Mouse (Mus musculus): ENCODE results near the gene 4930469K13Rik.

Gene 4930469K13Rik

GRCm38 (mm10) chr11:34078581-34078980 lies 19.8 kb downstream of the 4930469K13Rik start:
- DNase-seq = no peak

GRCm38 (mm10) chr11:34077870-34078269 lies 20.5 kb downstream of the 4930469K13Rik start:
- no peak for DNase-seq

DNA sequence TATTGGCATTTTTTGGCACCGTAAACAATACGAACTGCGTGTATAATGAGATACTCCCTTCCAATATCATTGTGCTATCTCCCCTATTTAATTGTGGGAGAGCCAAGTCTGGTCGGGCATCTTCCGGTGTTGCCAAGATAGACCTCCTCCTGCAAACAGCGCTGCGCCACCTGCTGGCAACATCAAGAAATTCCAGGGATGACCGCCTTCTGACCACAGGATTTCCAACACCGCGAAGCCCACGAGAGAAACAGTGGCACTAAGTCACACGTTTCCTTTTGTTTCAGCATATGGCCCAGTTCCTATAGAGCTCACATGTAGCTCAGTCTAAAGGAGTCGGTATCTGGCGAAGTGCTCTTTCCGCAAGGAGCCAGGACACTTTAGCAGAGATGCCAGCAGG lies 24.6 kb downstream of the 4930469K13Rik start:
- DNase-seq = peak; percentile 32

DNA sequence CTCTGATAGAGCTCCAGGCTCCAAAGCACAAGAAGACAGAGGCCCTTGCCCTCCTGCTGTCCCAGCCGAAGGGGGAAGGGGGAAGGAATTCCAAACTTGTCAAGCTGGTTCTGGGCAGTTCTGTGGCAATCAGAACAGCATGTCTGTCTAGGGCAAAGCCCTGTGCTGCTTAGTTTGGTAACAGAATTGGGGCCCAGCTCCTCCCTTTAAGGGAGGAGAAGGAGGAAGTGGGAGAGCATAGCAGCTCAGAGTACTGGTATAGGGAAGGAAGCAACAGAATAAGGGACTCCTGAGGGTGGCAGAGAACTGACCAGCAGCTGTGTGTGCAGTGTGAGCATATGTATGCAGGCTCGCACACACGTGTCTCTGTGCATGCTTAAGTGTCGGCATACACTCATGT lies 26.0 kb downstream of the 4930469K13Rik start:
- DNase-seq = no peak

- DNase-seq = no peak
These were observed 27.8 kb downstream of the 4930469K13Rik start for GRCm38 (mm10) chr11:34070596-34070995.

GRCm38 (mm10) chr11:34063702-34064485 lies 34.5 kb downstream of the 4930469K13Rik start:
- no peak for DNase-seq

GRCm38 (mm10) chr11:34063257-34063656 lies 35.1 kb downstream of the 4930469K13Rik start:
- DNase-seq = no peak

- no peak for DNase-seq
These were observed 36.6 kb downstream of the 4930469K13Rik start for GRCm38 (mm10) chr11:34061740-34062139.

GRCm38 (mm10) chr11:34058960-34059359 lies 39.4 kb downstream of the 4930469K13Rik start:
- DNase-seq = no peak

- no peak for DNase-seq
These were observed 40.0 kb downstream of the 4930469K13Rik start for GRCm38 (mm10) chr11:34058332-34058731.

DNA sequence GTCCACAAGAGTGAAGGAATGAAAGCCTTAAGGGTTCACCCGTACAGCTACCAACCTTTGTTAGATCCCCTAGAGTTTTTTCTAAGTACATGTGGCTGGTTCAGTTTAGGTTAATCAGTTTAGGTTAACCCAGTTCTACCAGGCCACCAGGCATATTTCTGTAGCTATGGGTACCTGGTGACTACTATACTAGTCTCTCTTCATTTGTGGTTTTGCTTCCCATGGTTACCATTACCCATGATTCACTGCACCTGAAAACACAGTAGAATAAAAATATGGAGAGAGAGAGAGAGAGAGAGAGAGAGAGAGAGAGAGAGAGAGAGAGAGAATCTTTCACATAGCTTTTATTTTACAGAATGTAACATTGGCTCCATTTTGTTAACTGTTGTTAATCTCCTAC lies 41.6 kb downstream of the 4930469K13Rik start:
- DNase-seq = no peak

DNA sequence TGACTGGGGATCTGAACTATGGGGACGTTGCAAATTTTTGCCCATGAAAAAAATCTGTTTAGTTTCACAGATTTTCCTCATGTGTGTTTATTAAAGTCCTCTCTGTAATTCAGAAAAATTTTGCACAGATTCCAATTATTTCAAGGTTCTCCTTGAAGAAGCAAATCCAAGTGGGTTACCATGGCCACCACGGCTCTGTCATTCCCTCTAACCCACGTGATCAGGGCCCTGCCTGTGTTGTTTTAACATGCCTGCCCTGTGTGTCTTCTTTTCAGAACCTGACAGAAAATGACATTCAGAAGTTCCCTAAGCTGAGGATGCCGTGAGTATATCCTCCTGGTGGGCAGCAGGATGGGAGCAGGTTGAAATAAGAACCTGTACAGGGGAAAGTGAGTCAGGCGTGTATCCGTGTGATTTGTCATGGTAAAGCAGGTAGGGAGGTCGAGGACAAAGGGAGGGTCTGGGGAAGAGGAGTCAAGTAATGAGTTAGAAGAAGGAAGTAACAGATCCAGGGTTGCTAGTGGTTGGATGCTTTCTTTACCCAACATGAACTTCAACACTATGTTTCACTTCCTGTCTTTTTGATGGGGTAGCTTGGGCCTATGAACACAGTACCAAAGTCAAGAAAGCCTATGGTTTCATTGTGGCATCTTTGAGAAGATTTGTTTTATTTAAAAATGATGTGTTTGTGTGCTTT lies 44.2 kb downstream of the 4930469K13Rik start:
- no peak for DNase-seq

DNA sequence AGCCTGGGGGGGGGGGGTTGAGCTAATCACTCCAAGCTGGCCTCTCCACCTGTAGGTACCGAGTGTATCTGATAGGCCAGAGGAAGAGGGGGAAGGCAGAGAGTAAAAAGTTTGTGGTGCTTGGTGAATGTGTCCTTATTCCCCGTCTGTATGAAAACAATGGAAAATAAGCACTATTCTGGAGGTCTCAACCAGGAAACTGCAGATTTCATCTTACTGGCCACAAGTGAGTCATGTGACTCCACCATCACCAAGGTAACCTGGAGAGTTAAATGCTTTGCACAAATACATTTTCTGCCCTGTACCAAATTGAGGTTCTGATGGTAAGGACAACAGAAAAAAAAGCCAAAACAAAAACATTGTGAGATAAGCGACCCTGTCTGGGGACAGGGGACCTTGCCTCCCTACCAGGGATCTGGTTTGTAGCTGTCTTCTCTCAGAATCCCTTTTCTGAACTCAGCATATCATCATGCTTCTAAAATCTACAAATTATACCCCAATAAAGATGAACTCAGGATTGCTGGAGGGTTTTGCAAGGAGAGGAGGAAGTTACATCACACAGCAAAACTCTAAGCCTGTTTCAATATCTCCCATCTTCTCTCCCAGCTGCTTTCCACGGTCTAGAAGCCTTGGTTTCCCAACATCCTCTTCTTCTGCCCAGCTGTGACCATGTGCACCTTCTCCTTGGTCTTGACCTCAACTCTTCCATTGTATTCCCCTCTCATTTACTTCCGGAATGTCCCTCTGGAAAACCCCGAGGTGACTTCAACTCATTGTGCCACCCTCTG lies 45.1 kb downstream of the 4930469K13Rik start:
- DNase-seq = no peak

- no peak for DNase-seq
These were observed 47.7 kb downstream of the 4930469K13Rik start for GRCm38 (mm10) chr11:34050643-34051042.

GRCm38 (mm10) chr11:34050063-34050462 lies 48.3 kb downstream of the 4930469K13Rik start:
- no peak for DNase-seq

DNA sequence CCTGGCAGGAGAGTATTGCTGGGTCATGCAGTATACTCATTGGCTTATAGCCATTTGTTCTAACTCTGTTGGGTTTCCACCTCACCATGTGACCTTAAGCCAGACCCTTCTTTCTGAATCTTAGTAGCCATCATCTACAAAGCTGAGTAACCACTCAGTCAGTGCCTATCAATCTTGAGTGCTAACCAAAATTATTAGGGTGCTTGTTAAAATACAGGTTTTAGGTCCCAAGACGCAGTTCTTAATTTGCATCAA lies 49.3 kb downstream of the 4930469K13Rik start:
- no peak for DNase-seq

DNA sequence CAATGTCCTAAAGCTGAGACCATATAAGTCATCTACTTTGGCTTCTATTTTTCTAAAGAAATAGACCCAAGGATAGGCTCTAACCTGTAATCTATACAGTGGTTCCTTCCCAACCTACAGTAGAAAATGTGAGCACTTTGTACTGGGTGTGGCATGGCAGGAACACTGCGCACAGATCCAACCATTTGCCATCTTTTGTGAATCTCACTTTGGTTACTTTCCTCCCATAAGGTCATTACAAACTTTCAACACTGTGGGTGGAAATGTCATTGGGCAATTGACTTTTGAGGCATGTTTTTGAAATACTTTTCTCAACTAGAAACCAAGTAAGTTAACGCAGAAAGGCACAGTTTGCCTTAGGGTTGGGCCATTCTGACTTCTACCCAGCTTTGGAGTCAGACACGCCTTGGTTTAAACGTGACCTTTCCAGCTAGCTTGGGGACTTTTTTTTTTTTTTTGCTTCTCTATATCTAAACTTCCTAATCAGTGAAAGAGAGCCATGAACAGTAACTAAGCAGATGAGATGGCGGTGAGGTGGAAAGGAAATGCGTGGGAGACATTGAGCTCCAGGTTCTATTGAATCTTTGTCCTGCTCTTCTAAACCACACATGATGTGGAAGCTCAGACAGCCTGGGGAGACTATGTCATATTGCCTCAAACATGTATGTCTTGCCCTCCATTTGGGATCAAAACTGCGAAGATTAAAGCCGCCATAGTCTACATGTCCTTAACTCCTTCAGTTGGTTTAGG lies 49.8 kb downstream of the 4930469K13Rik start:
- DNase-seq = no peak

GRCm38 (mm10) chr11:34047542-34047937 lies 50.8 kb downstream of the 4930469K13Rik start:
- no peak for DNase-seq

- DNase-seq = no peak
These were observed 51.4 kb downstream of the 4930469K13Rik start, which contains the start of gene Lcp2 for GRCm38 (mm10) chr11:34046767-34047541. Lcp2 (plus strand) TSS chr11:34046920.

DNA sequence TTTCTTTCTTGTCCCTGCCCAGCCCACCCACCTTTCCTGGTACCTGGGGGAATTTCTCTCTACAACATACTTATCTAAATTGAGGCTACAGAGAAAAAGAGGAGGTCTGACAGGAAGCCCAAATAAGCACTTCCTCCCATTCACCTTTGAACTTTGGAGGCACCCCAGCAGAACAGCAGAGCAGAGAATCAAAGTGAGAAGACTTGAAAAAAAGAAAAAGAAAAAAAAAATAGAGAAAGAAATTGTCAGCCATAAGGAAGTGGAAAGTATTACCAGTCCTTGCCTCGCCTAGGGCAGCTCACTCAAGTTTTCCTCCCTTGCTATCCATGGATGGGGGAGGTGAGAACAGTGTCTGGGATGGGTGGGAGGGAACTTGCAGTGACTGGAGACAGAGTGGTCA lies 55.5 kb downstream of the 4930469K13Rik start:
- DNase-seq = no peak

GRCm38 (mm10) chr11:34040061-34040460 lies 58.3 kb downstream of the 4930469K13Rik start:
- peak; percentile 12 for DNase-seq

All from right cerebral cortex, adult 18-20 months (tissue).